Mouse (Mus musculus): ENCODE data around the gene Apoa1. TPM values are rescaled to one million over a fixed set of nuclear protein-coding genes. Genes with fewer than 3 reads are reported as not detected.
A peak's percentile ranks its signal among the peaks of the same experiment; 100 is the strongest.

Apoa1 gene
- polyA plus RNA-seq, 1 experiment from 2014 or later: 318 TPM

- DNase-seq (ENCODE audit: low spot score) (no peak), ATAC-seq (ENCODE audit: low FRiP score, low TSS enrichment) (no peak)
- H3K4me3 ChIP-seq (ENCODE audit: low read depth, low read length): no peak overlapping the region
- H3K9ac ChIP-seq (ENCODE audit: low read length): no peak overlapping the region
- H3K27ac ChIP-seq (replicated peaks): no peak overlapping the region
- WGBS: 93% methylated on average over 5 of the region's 5 CpGs
- no peaks in the 10 kb centered on the region; the same call in 1 of the 2 replicates for H3K4me1 ChIP-seq (replicated peaks; ENCODE audit: control insufficient read depth, insufficient read depth)
- H3K27me3 ChIP-seq (ENCODE audit: control insufficient read depth, insufficient read depth, low read length): no peaks in the 10 kb centered on the region
- no peaks in the 10 kb centered on the region for H3K36me3 ChIP-seq (ENCODE audit: control insufficient read depth, insufficient read depth, low read length)
- H3K4me2 ChIP-seq (replicated peaks; ENCODE audit: low read depth): no peak overlapping the region
- TF ChIP-seq EP300 (optimal IDR thresholded peaks at IDR 0.05) (no peak), CTCF (IDR thresholded peaks at IDR 0.05; ENCODE audit: low read depth) (no peak)
- H3K9me3 ChIP-seq (ENCODE audit: control insufficient read depth, low read length): no peaks in the 10 kb centered on the region
These were observed 40.7 kb downstream of the Apoa1 start for GRCm38 (mm10) chr9:46269125-46269524.

GRCm38 (mm10) chr9:46270782-46271181 lies 42.4 kb downstream of the Apoa1 start:
- 89% methylated on average over 4 of the region's 4 CpGs for WGBS
- Histone ChIP-seq H3K4me3 (ENCODE audit: low read depth, low read length) (no peak overlapping the region), H3K9me3 (ENCODE audit: control insufficient read depth, low read length) (no peaks in the 10 kb centered on the region), H3K27me3 (ENCODE audit: control insufficient read depth, insufficient read depth, low read length) (no peaks in the 10 kb centered on the region), H3K9ac (ENCODE audit: low read length) (no peak overlapping the region), H3K4me2 (replicated peaks; ENCODE audit: low read depth) (no peak overlapping the region), H3K27ac (replicated peaks) (no peak overlapping the region), H3K36me3 (ENCODE audit: control insufficient read depth, insufficient read depth, low read length) (peaks cover 3% of the 10 kb centered on the region), H3K4me1 (replicated peaks; ENCODE audit: control insufficient read depth, insufficient read depth) (no peaks in the 10 kb centered on the region; the same call in 1 of the 2 replicates)
- TF ChIP-seq EP300 (optimal IDR thresholded peaks at IDR 0.05) (no peak), CTCF (IDR thresholded peaks at IDR 0.05; ENCODE audit: low read depth) (no peak)
- ATAC-seq (ENCODE audit: low FRiP score, low TSS enrichment) (no peak), DNase-seq (ENCODE audit: low spot score) (no peak)

- no peak overlapping the region for H3K27ac ChIP-seq (replicated peaks)
- no peak overlapping the region for H3K4me2 ChIP-seq (replicated peaks; ENCODE audit: low read depth)
- no peaks in the 10 kb centered on the region; the same call in 1 of the 2 replicates for H3K4me1 ChIP-seq (replicated peaks; ENCODE audit: control insufficient read depth, insufficient read depth)
- H3K36me3 ChIP-seq (ENCODE audit: control insufficient read depth, insufficient read depth, low read length): peaks cover 6% of the 10 kb centered on the region
- no peaks in the 10 kb centered on the region for H3K9me3 ChIP-seq (ENCODE audit: control insufficient read depth, low read length)
- WGBS: 76% methylated on average over 9 of the region's 9 CpGs
- DNase-seq (ENCODE audit: low spot score) (no peak), ATAC-seq (ENCODE audit: low FRiP score, low TSS enrichment) (no peak)
- H3K9ac ChIP-seq (ENCODE audit: low read length): no peak overlapping the region
- no peaks in the 10 kb centered on the region for H3K27me3 ChIP-seq (ENCODE audit: control insufficient read depth, insufficient read depth, low read length)
- no peak for TF ChIP-seq CTCF (IDR thresholded peaks at IDR 0.05; ENCODE audit: low read depth)
- TF ChIP-seq EP300 (optimal IDR thresholded peaks at IDR 0.05): no peak
- H3K4me3 ChIP-seq (ENCODE audit: low read depth, low read length): no peak overlapping the region
These were observed 43.7 kb downstream of the Apoa1 start for GRCm38 (mm10) chr9:46272070-46272469.

- no peak for TF ChIP-seq EP300 (optimal IDR thresholded peaks at IDR 0.05)
- peak; percentile 62 for TF ChIP-seq CTCF (IDR thresholded peaks at IDR 0.05; ENCODE audit: low read depth)
- no peaks in the 10 kb centered on the region for H3K27me3 ChIP-seq (ENCODE audit: control insufficient read depth, insufficient read depth, low read length)
- peak within 1 kb of the TSS; percentile 77 for H3K4me2 ChIP-seq (replicated peaks; ENCODE audit: low read depth)
- no peaks in the 10 kb centered on the region for H3K9me3 ChIP-seq (ENCODE audit: control insufficient read depth, low read length)
- DNase-seq (ENCODE audit: low spot score): peak; percentile 92
- H3K4me3 ChIP-seq (ENCODE audit: low read depth, low read length): peak within 1 kb of the TSS; percentile 67
- peak within 1 kb of the TSS; percentile 77 for H3K27ac ChIP-seq (replicated peaks)
- H3K36me3 ChIP-seq (ENCODE audit: control insufficient read depth, insufficient read depth, low read length): peaks cover 12% of the 10 kb centered on the region
- ATAC-seq (ENCODE audit: low FRiP score, low TSS enrichment): peak; percentile 95
- H3K4me1 ChIP-seq (replicated peaks; ENCODE audit: control insufficient read depth, insufficient read depth): no peaks in the 10 kb centered on the region; the same call in 1 of the 2 replicates
- 5% methylated on average over 43 of the region's 45 CpGs for WGBS
- H3K9ac ChIP-seq (ENCODE audit: low read length): peak within 1 kb of the TSS; percentile 76
These were observed 44.5 kb downstream of the Apoa1 start, which contains the start of gene Zpr1 for GRCm38 (mm10) chr9:46272677-46273454. TSS of gene Zpr1 (plus strand) at chr9:46273064.

- Histone ChIP-seq H3K4me3 (ENCODE audit: low read depth, low read length) (no peak overlapping the region), H3K4me2 (replicated peaks; ENCODE audit: low read depth) (no peak overlapping the region), H3K36me3 (ENCODE audit: control insufficient read depth, insufficient read depth, low read length) (peaks cover 16% of the 10 kb centered on the region), H3K4me1 (replicated peaks; ENCODE audit: control insufficient read depth, insufficient read depth) (no peaks in the 10 kb centered on the region; the same call in 1 of the 2 replicates), H3K9me3 (ENCODE audit: control insufficient read depth, low read length) (no peaks in the 10 kb centered on the region), H3K27ac (replicated peaks) (no peak overlapping the region), H3K27me3 (ENCODE audit: control insufficient read depth, insufficient read depth, low read length) (no peaks in the 10 kb centered on the region), H3K9ac (ENCODE audit: low read length) (no peak overlapping the region)
- TF ChIP-seq EP300 (optimal IDR thresholded peaks at IDR 0.05) (no peak), CTCF (IDR thresholded peaks at IDR 0.05; ENCODE audit: low read depth) (no peak)
- 83% methylated on average over 9 of the region's 9 CpGs for WGBS
- DNase-seq (ENCODE audit: low spot score) (no peak), ATAC-seq (ENCODE audit: low FRiP score, low TSS enrichment) (no peak)
These were observed 46.1 kb downstream of the Apoa1 start for GRCm38 (mm10) chr9:46274494-46274893.

Other genes starting within 250 kb of the Apoa1 start
- gene Pafah1b2, start 215.9 kb upstream of the Apoa1 start, polyA plus RNA-seq (2015; fragmentation: Nextera tagmentation; extraction: Ambion mirVana): 70.8 and 79.0 TPM in 2 replicates
- gene Sik3, start 215.8 kb upstream of the Apoa1 start, polyA plus RNA-seq (2015; fragmentation: Nextera tagmentation; extraction: Ambion mirVana): 6.6 and 6.8 TPM in 2 replicates
- 0.58 and 1.2 TPM in 2 replicates for gene Apoc3, start 7.1 kb downstream of the Apoa1 start, polyA plus RNA-seq (2015; fragmentation: Nextera tagmentation; extraction: Ambion mirVana)
- 13.7 and 20.3 TPM in 2 replicates for gene Apoa4, start 12.1 kb downstream of the Apoa1 start, polyA plus RNA-seq (2015; fragmentation: Nextera tagmentation; extraction: Ambion mirVana)
- gene Apoa5, start 40.1 kb downstream of the Apoa1 start, polyA plus RNA-seq (2015; fragmentation: Nextera tagmentation; extraction: Ambion mirVana): 0.47 and 1.0 TPM in 2 replicates
- 30.8 and 32.6 TPM in 2 replicates for gene Zpr1, start 44.5 kb downstream of the Apoa1 start, polyA plus RNA-seq (2015; fragmentation: Nextera tagmentation; extraction: Ambion mirVana)
- 7.6 and 8.8 TPM in 2 replicates for gene Bud13, start 54.4 kb downstream of the Apoa1 start, polyA plus RNA-seq (2015; fragmentation: Nextera tagmentation; extraction: Ambion mirVana)
- not detected in 2 replicates for gene 4931429L15Rik, start 91.4 kb downstream of the Apoa1 start, polyA plus RNA-seq (2015; fragmentation: Nextera tagmentation; extraction: Ambion mirVana)

All from stomach, postnatal 0 days (tissue).